Mouse (Mus musculus) thymus, postnatal 4 days (tissue): ENCODE results near the gene Numa1.

Experiments used
- DNase-seq: peaks from one replicate; pipeline ENCODE4 v3.0.0; 2021

Numa1 gene

GRCm38 (mm10) chr7:102063891-102064290, 130.0 kb downstream of the Numa1 start:
- no peak for DNase-seq
